Mouse (Mus musculus): ENCODE data around the gene H6pd. TPM values are rescaled to one million over a fixed set of nuclear protein-coding genes. Genes with fewer than 3 reads are reported as not detected.
A peak's percentile ranks its signal among the peaks of the same experiment; 100 is the strongest.

H6pd gene
- polyA plus RNA-seq, 1 experiment from 2014 or later, result 11.4 TPM

DNA sequence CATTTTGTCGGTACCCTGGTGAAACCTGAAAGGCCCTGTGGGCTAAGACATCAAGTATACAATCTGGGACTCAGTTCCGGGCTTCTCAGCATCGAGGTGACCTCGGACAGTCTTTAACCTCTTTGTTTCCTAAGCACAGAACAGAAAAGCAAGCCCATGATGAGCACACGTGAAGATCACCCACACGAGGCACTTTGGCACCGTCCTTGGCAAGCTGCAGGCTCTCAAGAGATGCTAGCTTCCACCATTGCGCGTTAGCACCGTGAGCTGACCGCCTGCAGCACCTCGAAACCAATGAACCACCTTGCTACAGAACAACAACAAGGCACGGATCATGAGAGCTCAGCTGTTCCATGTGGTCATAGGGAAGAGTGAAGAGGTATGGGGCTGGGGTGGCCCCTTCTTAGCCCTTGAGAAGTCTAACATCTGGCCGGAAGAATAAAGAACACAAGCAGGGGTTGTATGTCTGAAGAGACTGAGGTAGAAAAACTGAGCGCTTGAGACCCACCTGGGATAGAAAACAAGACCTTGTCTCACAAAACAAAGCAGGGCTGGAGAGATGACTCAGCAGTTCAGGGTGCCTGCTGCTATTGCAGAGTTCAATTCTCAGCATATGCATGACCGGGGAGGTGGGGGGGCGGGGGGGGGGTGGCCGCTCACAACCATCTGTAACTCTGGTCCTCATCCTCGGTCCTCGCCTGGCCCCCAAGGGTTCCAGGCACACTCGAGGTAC is 2.5 kb downstream of the H6pd start:
- H3K9ac ChIP-seq (ENCODE audit: low read length), result no peak overlapping the region
- peaks cover 55% of the 10 kb centered on the region for H3K4me1 ChIP-seq (ENCODE audit: control insufficient read depth, insufficient read depth, low read length)
- peaks cover 3% of the 10 kb centered on the region; the same call in 1 of the 2 replicates for H3K9me3 ChIP-seq (replicated peaks; ENCODE audit: control insufficient read depth, low read length)
- no peaks in the 10 kb centered on the region for H3K27me3 ChIP-seq (ENCODE audit: control insufficient read depth, insufficient read depth, low read length)
- H3K36me3 ChIP-seq (ENCODE audit: control insufficient read depth, insufficient read depth), result no peaks in the 10 kb centered on the region
- WGBS, result 75% methylated on average over 21 of the region's 21 CpGs
- H3K4me3 ChIP-seq (ENCODE audit: low read length), result no peak overlapping the region
- H3K4me2 ChIP-seq (ENCODE audit: low read depth, low read length), result no peak overlapping the region
- ATAC-seq (replicated peaks; ENCODE audit: extremely low read depth, insufficient read depth, low FRiP score), result no peak
- H3K27ac ChIP-seq (ENCODE audit: low read length), result peak overlapping the region; percentile 33; the same call in 1 of the 2 replicates

DNA sequence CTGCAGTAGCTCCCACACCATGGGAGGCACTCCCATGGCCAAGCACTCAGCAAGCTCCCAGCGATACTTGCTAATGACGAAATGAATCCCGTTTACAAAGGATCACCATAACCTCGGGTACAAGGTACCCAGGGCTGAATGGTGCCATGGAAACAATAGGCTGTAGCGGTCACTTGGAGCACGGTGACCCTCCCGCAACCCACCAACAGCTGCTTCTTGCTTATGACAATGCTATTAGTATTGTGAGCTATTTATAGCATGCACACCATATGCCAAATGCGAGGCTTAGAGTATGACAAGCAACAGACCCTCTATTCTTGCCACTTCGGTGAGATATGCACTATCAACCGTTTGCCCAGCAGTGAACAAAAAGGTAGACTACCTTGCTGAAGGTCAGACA is 3.6 kb downstream of the H6pd start:
- Histone ChIP-seq H3K4me2 (ENCODE audit: low read depth, low read length) (no peak overlapping the region), H3K4me1 (ENCODE audit: control insufficient read depth, insufficient read depth, low read length) (peaks cover 65% of the 10 kb centered on the region), H3K4me3 (ENCODE audit: low read length) (no peak overlapping the region), H3K27me3 (ENCODE audit: control insufficient read depth, insufficient read depth, low read length) (no peaks in the 10 kb centered on the region), H3K9me3 (replicated peaks; ENCODE audit: control insufficient read depth, low read length) (peaks cover 3% of the 10 kb centered on the region; the same call in 1 of the 2 replicates), H3K27ac (ENCODE audit: low read length) (peak overlapping the region; percentile 51), H3K36me3 (ENCODE audit: control insufficient read depth, insufficient read depth) (no peaks in the 10 kb centered on the region), H3K9ac (ENCODE audit: low read length) (no peak overlapping the region)
- WGBS, result 59% methylated on average over 10 of the region's 10 CpGs
- ATAC-seq (replicated peaks; ENCODE audit: extremely low read depth, insufficient read depth, low FRiP score), result no peak

DNA sequence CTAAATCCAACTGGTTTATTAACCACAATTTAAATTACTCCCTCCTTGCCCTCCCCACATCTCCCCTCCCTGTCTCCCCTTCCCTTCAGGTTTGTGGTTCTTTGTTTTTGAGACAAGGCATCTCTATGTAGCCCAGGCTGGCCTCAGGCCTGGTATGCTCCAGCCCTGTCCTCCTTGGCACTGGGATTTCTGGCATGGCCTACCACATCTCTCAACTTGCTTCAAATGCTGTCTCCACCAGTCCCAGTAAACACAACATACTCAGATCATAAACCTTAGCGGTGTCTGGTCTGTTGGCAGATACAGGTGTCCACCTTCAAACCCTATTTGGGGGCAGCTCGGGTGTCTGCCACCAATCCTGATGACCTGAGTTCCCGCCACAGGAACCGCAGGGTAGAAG is 5.2 kb downstream of the H6pd start:
- H3K4me3 ChIP-seq (ENCODE audit: low read length), result no peak overlapping the region
- H3K4me1 ChIP-seq (ENCODE audit: control insufficient read depth, insufficient read depth, low read length), result peaks cover 66% of the 10 kb centered on the region
- peaks cover 3% of the 10 kb centered on the region; the same call in 1 of the 2 replicates for H3K9me3 ChIP-seq (replicated peaks; ENCODE audit: control insufficient read depth, low read length)
- no peaks in the 10 kb centered on the region for H3K36me3 ChIP-seq (ENCODE audit: control insufficient read depth, insufficient read depth)
- H3K4me2 ChIP-seq (ENCODE audit: low read depth, low read length), result no peak overlapping the region
- no peak overlapping the region for H3K9ac ChIP-seq (ENCODE audit: low read length)
- 0 out of 2 replicates have a peak overlapping the region, but pooled peaks have one; percentile 14 for H3K27ac ChIP-seq (ENCODE audit: low read length)
- no peak for ATAC-seq (replicated peaks; ENCODE audit: extremely low read depth, insufficient read depth, low FRiP score)
- no peaks in the 10 kb centered on the region for H3K27me3 ChIP-seq (ENCODE audit: control insufficient read depth, insufficient read depth, low read length)
- 83% methylated on average over 4 of the region's 4 CpGs for WGBS

DNA sequence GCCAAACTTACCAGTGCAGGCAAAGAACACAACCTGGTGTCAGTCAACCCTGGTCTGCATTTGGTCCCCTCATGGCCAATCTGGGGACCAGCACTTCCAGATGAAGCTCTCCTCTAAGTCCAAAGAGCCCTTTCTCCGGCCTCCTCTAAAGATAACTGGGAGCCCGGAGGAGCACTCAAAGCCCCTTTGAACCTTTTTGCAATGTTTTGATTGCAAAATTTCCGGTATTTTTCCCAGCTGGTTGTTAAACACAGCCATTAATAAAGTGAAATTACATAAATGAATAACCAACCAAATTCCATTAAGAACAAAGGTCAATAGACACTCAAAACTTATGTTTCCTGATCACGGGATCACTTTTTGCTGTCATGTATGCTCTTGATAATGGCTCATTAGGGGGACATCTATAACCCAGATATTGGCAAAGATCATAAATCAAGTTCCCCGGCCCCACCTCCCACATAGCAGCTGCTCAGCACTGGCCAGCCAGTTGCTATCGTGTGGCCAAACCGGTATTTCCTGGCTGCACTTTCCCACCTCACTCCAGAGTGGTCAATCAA is 5.7 kb downstream of the H6pd start:
- Histone ChIP-seq H3K36me3 (ENCODE audit: control insufficient read depth, insufficient read depth) (no peaks in the 10 kb centered on the region), H3K27ac (ENCODE audit: low read length) (no peak overlapping the region), H3K4me2 (ENCODE audit: low read depth, low read length) (no peak overlapping the region), H3K4me3 (ENCODE audit: low read length) (no peak overlapping the region), H3K4me1 (ENCODE audit: control insufficient read depth, insufficient read depth, low read length) (peaks cover 65% of the 10 kb centered on the region), H3K9me3 (replicated peaks; ENCODE audit: control insufficient read depth, low read length) (peaks cover 3% of the 10 kb centered on the region; the same call in 1 of the 2 replicates), H3K27me3 (ENCODE audit: control insufficient read depth, insufficient read depth, low read length) (no peaks in the 10 kb centered on the region), H3K9ac (ENCODE audit: low read length) (no peak overlapping the region)
- no peak for ATAC-seq (replicated peaks; ENCODE audit: extremely low read depth, insufficient read depth, low FRiP score)
- WGBS, result 51% methylated on average over 7 of the region's 7 CpGs

DNA sequence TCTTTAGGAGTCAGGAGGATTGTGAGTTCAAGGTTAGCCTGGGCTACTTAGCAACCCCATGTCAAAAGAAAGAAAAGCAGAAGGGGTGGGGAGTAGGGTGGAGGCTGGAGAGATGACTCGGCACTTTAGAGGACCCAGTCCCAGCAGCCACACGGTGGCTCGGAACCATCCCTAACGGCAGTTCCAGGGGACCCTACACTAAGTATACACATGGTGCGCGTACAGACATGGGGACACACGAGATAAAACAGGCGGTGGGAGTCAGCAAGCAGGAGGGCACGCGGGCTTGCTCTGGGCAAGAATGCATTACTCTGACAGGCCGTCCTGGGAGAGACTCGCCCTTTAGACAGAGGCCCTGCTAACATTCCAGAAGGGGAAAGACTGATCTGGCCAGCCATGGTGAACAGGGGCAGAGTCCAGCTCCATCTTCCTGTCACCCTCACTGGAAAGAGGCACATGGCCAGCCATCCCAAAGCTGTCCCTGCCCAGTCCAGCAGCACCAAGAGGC is 6.7 kb downstream of the H6pd start:
- peaks cover 3% of the 10 kb centered on the region; the same call in 1 of the 2 replicates for H3K9me3 ChIP-seq (replicated peaks; ENCODE audit: control insufficient read depth, low read length)
- 0 out of 2 replicates have a peak, but pooled peaks have one; percentile 10 for ATAC-seq (replicated peaks; ENCODE audit: extremely low read depth, insufficient read depth, low FRiP score)
- no peaks in the 10 kb centered on the region for H3K36me3 ChIP-seq (ENCODE audit: control insufficient read depth, insufficient read depth)
- peak overlapping the region; percentile 3; the same call in 1 of the 2 replicates for H3K4me2 ChIP-seq (ENCODE audit: low read depth, low read length)
- WGBS, result 26% methylated on average over 12 of the region's 12 CpGs
- H3K4me1 ChIP-seq (ENCODE audit: control insufficient read depth, insufficient read depth, low read length), result peaks cover 56% of the 10 kb centered on the region
- peak overlapping the region; percentile 33 for H3K27ac ChIP-seq (ENCODE audit: low read length)
- no peak overlapping the region; the same call in 1 of the 2 replicates for H3K4me3 ChIP-seq (ENCODE audit: low read length)
- no peaks in the 10 kb centered on the region for H3K27me3 ChIP-seq (ENCODE audit: control insufficient read depth, insufficient read depth, low read length)
- peak overlapping the region; percentile 34 for H3K9ac ChIP-seq (ENCODE audit: low read length)

DNA sequence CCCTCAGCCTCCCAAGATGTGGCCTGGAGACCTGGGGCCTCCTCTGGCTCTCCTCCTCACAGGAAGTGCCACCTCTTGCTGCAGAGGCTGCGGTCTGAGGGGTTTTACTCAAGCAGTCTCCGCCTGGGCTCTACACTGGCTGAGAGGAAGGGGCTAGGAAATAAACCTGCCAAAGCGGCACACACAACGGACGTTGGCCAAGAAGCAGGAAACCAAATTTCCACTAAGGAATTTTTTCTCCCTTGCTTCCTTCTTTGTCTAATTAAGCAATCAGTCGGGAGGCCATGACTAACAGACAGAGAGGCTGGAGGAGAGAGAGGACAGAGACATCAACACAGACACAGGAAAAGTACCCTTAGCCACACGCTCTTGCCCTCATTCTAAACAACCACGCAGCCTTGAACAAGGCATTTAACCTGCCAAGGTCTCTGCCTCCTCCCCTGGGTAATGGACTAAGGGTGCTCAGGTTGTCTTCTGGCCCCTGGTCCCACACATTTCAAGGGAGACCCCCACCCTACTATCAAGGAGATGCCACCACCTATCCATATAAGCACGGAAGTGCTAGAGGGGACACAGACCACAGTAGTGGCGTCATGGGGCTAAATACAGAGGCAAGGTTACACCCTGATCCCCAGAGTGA is 7.5 kb downstream of the H6pd start:
- ATAC-seq (replicated peaks; ENCODE audit: extremely low read depth, insufficient read depth, low FRiP score), result no peak
- Histone ChIP-seq H3K9me3 (replicated peaks; ENCODE audit: control insufficient read depth, low read length) (peaks cover 3% of the 10 kb centered on the region; the same call in 1 of the 2 replicates), H3K27ac (ENCODE audit: low read length) (peak overlapping the region; percentile 33), H3K4me2 (ENCODE audit: low read depth, low read length) (peak overlapping the region; percentile 22), H3K9ac (ENCODE audit: low read length) (no peak overlapping the region), H3K4me1 (ENCODE audit: control insufficient read depth, insufficient read depth, low read length) (peaks cover 59% of the 10 kb centered on the region), H3K36me3 (ENCODE audit: control insufficient read depth, insufficient read depth) (no peaks in the 10 kb centered on the region), H3K4me3 (ENCODE audit: low read length) (no peak overlapping the region), H3K27me3 (ENCODE audit: control insufficient read depth, insufficient read depth, low read length) (no peaks in the 10 kb centered on the region)
- WGBS, result 56% methylated on average over 10 of the region's 10 CpGs

DNA sequence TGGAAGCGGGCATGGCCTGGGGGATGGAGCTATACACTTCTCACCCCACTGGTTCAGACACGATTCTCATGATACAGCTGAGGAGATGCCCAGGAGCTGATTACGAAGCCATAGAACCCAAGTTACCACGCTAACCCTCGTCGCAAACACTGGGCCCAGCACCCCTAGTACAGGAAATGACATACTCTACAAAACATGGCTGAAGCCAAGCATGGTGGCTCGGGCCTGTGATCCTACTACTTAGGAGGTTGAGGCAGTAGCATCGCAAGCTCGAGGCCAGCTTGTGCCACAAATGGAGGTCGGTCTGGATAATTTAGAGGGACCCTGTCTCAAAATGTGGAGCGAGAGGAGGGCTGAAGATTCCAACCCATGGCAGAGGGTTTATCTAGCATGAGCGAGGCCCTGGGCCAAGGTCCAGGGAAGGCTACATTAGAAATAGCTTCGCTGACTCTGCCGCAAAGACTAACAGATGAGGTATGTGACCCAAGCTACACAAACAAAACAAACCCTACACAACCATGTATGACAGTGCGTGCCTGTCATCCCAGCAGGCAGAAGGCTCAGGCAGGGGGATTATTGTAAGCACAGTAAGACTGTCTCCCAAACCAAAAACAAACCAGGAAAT is 8.8 kb downstream of the H6pd start:
- ATAC-seq (replicated peaks; ENCODE audit: extremely low read depth, insufficient read depth, low FRiP score), result no peak
- H3K9me3 ChIP-seq (replicated peaks; ENCODE audit: control insufficient read depth, low read length), result no peaks in the 10 kb centered on the region
- no peaks in the 10 kb centered on the region for H3K27me3 ChIP-seq (ENCODE audit: control insufficient read depth, insufficient read depth, low read length)
- peak overlapping the region; percentile 22; the same call in 1 of the 2 replicates for H3K4me2 ChIP-seq (ENCODE audit: low read depth, low read length)
- 0 out of 2 replicates have a peak, but pooled peaks cover 2% of the 10 kb centered on the region for H3K36me3 ChIP-seq (ENCODE audit: control insufficient read depth, insufficient read depth)
- H3K4me3 ChIP-seq (ENCODE audit: low read length), result no peak overlapping the region
- peaks cover 52% of the 10 kb centered on the region for H3K4me1 ChIP-seq (ENCODE audit: control insufficient read depth, insufficient read depth, low read length)
- H3K27ac ChIP-seq (ENCODE audit: low read length), result peak overlapping the region; percentile 33
- 74% methylated on average over 15 of the region's 15 CpGs for WGBS
- H3K9ac ChIP-seq (ENCODE audit: low read length), result no peak overlapping the region

DNA sequence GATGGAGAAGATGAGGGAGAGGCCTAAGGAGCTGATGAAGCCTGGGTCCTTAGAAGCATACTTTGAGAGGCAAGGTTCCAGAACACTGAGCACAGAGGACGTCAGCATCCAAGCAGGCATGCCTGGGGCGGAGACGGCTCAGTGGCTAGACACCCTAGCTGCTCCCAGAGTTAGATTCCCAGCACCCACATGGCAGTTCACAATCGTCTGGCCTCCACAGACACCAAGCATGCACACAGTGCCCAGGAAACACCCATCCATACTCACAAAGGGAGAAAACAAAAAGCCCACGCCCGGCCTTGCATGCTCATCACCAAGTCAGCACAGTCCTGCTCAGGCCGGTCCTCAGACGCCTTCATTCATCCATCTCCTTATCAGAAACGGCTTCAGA is 9.3 kb downstream of the H6pd start:
- Histone ChIP-seq H3K27me3 (ENCODE audit: control insufficient read depth, insufficient read depth, low read length) (no peaks in the 10 kb centered on the region), H3K4me2 (ENCODE audit: low read depth, low read length) (no peak overlapping the region), H3K27ac (ENCODE audit: low read length) (no peak overlapping the region), H3K4me3 (ENCODE audit: low read length) (no peak overlapping the region), H3K9me3 (replicated peaks; ENCODE audit: control insufficient read depth, low read length) (no peaks in the 10 kb centered on the region), H3K36me3 (ENCODE audit: control insufficient read depth, insufficient read depth) (0 out of 2 replicates have a peak, but pooled peaks cover 2% of the 10 kb centered on the region), H3K4me1 (ENCODE audit: control insufficient read depth, insufficient read depth, low read length) (peaks cover 51% of the 10 kb centered on the region), H3K9ac (ENCODE audit: low read length) (no peak overlapping the region)
- 70% methylated on average over 9 of the region's 9 CpGs for WGBS
- ATAC-seq (replicated peaks; ENCODE audit: extremely low read depth, insufficient read depth, low FRiP score), result no peak
